Mouse (Mus musculus): ENCODE measurements around the gene Acot1. TPM values are rescaled to one million over a fixed set of nuclear protein-coding genes. Genes with fewer than 3 reads are reported as not detected.

The Acot1 gene
- polyA plus RNA-seq (2012; rRNA removed), result 32.5 and 33.4 TPM in 2 replicates

GRCm38 (mm10) chr12:84009171-84009965 is at the start of gene Acot1:
Gene Acot1, plus strand, starts transcription at chr12:84009490.

GRCm38 (mm10) chr12:83984752-83985151 is 24.5 kb upstream of the Acot1 start, which contains the start of gene Heatr4:
Gene Heatr4, minus strand, starts transcription at chr12:83984852.

GRCm38 (mm10) chr12:83987583-83988441 is 21.5 kb upstream of the Acot1 start, which contains the start of gene Acot2:
Gene Acot2, plus strand, starts transcription at chr12:83987861.

GRCm38 (mm10) chr12:84038241-84038640 is 29.0 kb downstream of the Acot1 start, which contains the start of gene Acot4:
Gene Acot4, plus strand, starts transcription at chr12:84038379.

GRCm38 (mm10) chr12:84038691-84039111 is 29.4 kb downstream of the Acot1 start, which contains the start of gene Gm49366:
Gene Gm49366, plus strand, starts transcription at chr12:84038935.

GRCm38 (mm10) chr12:84051937-84052474 is 42.7 kb downstream of the Acot1 start, which contains the start of gene Acot3:
Gene Acot3, plus strand, starts transcription at chr12:84052144.

Other genes starting within 250 kb of the Acot1 start
- gene Papln, start 245.9 kb upstream of the Acot1 start, polyA plus RNA-seq (2012; rRNA removed), result 0.23 and 0.46 TPM in 2 replicates
- gene Numb, start 87.6 kb upstream of the Acot1 start, polyA plus RNA-seq (2012; rRNA removed), result 35.5 and 51.8 TPM in 2 replicates
- 14.9 and 20.3 TPM in 2 replicates for gene Riox1, start 58.9 kb upstream of the Acot1 start, polyA plus RNA-seq (2012; rRNA removed)
- gene Heatr4, start 24.6 kb upstream of the Acot1 start, polyA plus RNA-seq (2012; rRNA removed), result not detected in 2 replicates
- gene Acot2, start 21.6 kb upstream of the Acot1 start, polyA plus RNA-seq (2012; rRNA removed), result 5.4 and 8.7 TPM in 2 replicates
- gene Acot4, start 28.9 kb downstream of the Acot1 start, polyA plus RNA-seq (2012; rRNA removed), result 0.47 and 0.96 TPM in 2 replicates
- gene Gm49366, start 29.4 kb downstream of the Acot1 start, polyA plus RNA-seq (2012; rRNA removed), result not detected in 2 replicates
- 0.20 and 0.31 TPM in 2 replicates for gene Acot3, start 42.7 kb downstream of the Acot1 start, polyA plus RNA-seq (2012; rRNA removed)
- not detected in 2 replicates for gene Acot5, start 59.8 kb downstream of the Acot1 start, polyA plus RNA-seq (2012; rRNA removed)
- gene Acot6, start 91.2 kb downstream of the Acot1 start, polyA plus RNA-seq (2012; rRNA removed), result 2.1 and 2.7 TPM in 2 replicates
- 12.2 and 13.2 TPM in 2 replicates for gene Dnal1, start 104.9 kb downstream of the Acot1 start, polyA plus RNA-seq (2012; rRNA removed)
- gene Pnma1, start 139.0 kb downstream of the Acot1 start, polyA plus RNA-seq (2012; rRNA removed), result 0.93 and 2.0 TPM in 2 replicates
- 8.9 and 10.4 TPM in 2 replicates for gene Elmsan1, start 209.4 kb downstream of the Acot1 start, polyA plus RNA-seq (2012; rRNA removed)